Mouse (Mus musculus): Measurements from ENCODE around the gene Rhd.

DNA sequence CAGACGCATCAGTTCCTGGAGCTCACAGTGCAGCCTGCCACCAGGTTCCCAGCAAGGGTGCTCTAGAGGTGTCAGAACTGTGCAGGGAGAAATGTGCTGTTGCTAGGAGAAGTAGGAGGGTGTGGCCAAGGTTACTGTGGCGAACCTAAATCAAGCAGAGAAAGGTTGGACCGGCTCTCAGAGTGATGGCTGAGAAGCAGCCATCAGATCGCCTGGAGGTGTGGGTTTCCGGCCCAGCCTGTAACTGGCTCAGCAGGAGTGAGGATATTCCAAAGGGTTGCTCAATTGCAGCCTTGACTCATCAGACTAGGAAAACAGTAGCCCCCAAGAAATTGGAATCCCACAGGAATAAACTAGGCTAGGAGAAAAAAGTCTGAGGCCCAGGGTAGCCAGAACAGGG is 7.8 kb upstream of the Rhd start:
- TF ChIP-seq CTCF (conservative IDR thresholded peaks at IDR 0.05; ENCODE audit: insufficient read depth, insufficient read length, low read depth, low read length) (no peak), POLR2A (IDR thresholded peaks at IDR 0.05; ENCODE audit: low read depth, low read length) (no peak)

Data from kidney, adult 2 months (tissue).